8 mouse cellular contexts compared by ENCODE assay signal in the genomic region with DNA sequence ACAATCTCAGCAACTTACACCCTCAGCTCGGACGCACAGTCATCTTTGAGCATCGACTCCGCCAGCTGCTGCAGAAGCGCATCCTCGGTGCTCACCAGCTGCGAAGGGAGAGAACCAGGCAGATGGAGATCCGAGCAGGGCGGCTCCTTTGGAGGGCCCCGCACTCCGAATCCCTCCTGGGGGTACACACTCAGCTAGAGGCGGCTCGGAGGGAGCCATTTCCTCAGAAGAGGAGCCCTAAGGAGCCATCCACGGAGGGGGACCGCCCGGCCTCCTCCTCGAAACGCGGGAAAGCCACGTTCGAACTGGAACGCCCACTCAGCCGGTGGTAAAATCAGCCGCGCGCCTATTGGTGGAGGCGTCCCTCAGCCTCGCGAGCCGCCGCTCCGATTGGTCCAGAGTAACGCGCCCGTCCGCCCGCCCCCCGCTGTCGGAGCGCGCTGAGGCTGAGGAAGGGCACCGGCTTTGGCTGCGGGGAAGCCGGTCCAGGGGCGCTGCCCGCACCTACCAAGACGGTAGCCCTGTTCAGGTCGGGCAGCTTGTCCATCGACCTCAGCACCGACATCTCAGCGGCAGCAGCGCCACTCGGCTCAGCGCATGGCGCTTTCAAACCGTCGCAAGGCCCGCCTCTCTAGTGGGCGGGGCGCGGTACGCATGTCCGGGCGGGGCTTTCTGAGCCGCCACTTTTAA. TPM values are rescaled to one million over a fixed set of nuclear protein-coding genes. Genes with fewer than 3 reads are reported as not detected.
DNase-seq lines count a peak whose midpoint lies in the region; ATAC-seq lines count a peak whose summit lies in the region.

A gene (minus strand): TSS at position 634 of the 690 bp plus-strand sequence.

- peak within 1 kb of the TSS; percentile 76 for H3K27ac ChIP-seq in hindbrain, embryonic 13.5 days

- H3K4me3 ChIP-seq in hindbrain, embryonic 13.5 days: peak within 1 kb of the TSS; percentile 74

- peak; percentile 98 for ATAC-seq in hindbrain, embryonic 13.5 days (ENCODE audit: low FRiP score)

- peak within 1 kb of the TSS; percentile 73 for H3K9ac ChIP-seq in hindbrain, embryonic 13.5 days

- H3K27me3 ChIP-seq in hindbrain, embryonic 13.5 days: no peaks in the 10 kb centered on the region

- H3K36me3 ChIP-seq in hindbrain, embryonic 13.5 days: no peaks in the 10 kb centered on the region

- H3K9me3 ChIP-seq in hindbrain, embryonic 13.5 days: no peaks in the 10 kb centered on the region

- peak within 1 kb of the TSS; percentile 92 for H3K4me2 ChIP-seq in hindbrain, embryonic 13.5 days

- peaks cover 13% of the 10 kb centered on the region for H3K4me1 ChIP-seq in hindbrain, embryonic 13.5 days (replicated peaks)

- under 1% methylated on average over 65 of the region's 65 CpGs for WGBS in hindbrain, embryonic 13.5 days

- peak; percentile 93 for DNase-seq in Muller cell, postnatal 12 days (ENCODE audit: inconsistent ontology term)
- DNase-seq in cerebellum, adult 9-11 months: peak; percentile 91
- DNase-seq in frontal cortex, postnatal 10 days (ENCODE audit: low spot score in 2 of 2): peak; percentile 85 to 92
- peak; percentile 84 to 88 for DNase-seq in layer of hippocampus, postnatal 25 days (ENCODE audit: extremely low spot score in 1 of 2, low spot score in 1 of 2)
- DNase-seq in lung, postnatal 25 days (ENCODE audit: low spot score): peak; percentile 92
- peak; percentile 94 for DNase-seq in retina, embryonic 14.5 days (ENCODE audit: low spot score)
- DNase-seq in thymus, postnatal 4 days: peak; percentile 96

RNA-seq across cellular contexts. Expression of the gene that starts here (rescaled TPM):
- polyA plus RNA-seq in hindbrain, embryonic 13.5 days (2015; fragmentation: Nextera tagmentation; extraction: Ambion mirVana): 20.0 and 22.0 TPM in 2 replicates
- total RNA-seq in layer of hippocampus, postnatal 25 days (2021): 1 to 10 TPM; 2.2 to 2.4 TPM

Comparison
In these comparisons a context has a peak if more than half of its experiments do, and no peak if none do; other contexts are left out.
1. Peak in every context shown above with its lines: DNase-seq, ATAC-seq, H3K4me3 ChIP-seq and H3K27ac ChIP-seq.